Mouse (Mus musculus): ENCODE data around the gene Khk.
A peak's percentile ranks its signal among the peaks of the same experiment; 100 is the strongest.

Gene Khk

GRCm38 (mm10) chr5:30913060-30913841, 8.0 kb upstream of the Khk start, which contains the start of gene Emilin1:
Gene Emilin1 (plus strand): TSS chr5:30913402.
- peak; percentile 83 to 88 for DNase-seq (ENCODE audit: low spot score in 2 of 2)

- DNase-seq (ENCODE audit: low spot score in 2 of 2): no peak
Observed at GRCm38 (mm10) chr5:30914101-30914635, 7.1 kb upstream of the Khk start.

GRCm38 (mm10) chr5:30914849-30915248, 6.4 kb upstream of the Khk start:
- no peak for DNase-seq (ENCODE audit: low spot score in 2 of 2)

- DNase-seq (ENCODE audit: low spot score in 2 of 2): peak; percentile 42 to 47
Observed at GRCm38 (mm10) chr5:30915456-30915855, 5.8 kb upstream of the Khk start.

GRCm38 (mm10) chr5:30915974-30916433, 5.2 kb upstream of the Khk start:
- DNase-seq (ENCODE audit: low spot score in 2 of 2): peak; percentile 98 to 99

GRCm38 (mm10) chr5:30916841-30917240, 4.4 kb upstream of the Khk start:
- DNase-seq (ENCODE audit: low spot score in 2 of 2): no peak

GRCm38 (mm10) chr5:30917348-30917747, 3.9 kb upstream of the Khk start:
- DNase-seq (ENCODE audit: low spot score in 2 of 2): no peak

GRCm38 (mm10) chr5:30917891-30918670, 3.1 kb upstream of the Khk start:
- DNase-seq (ENCODE audit: low spot score in 2 of 2): no peak

- no peak for DNase-seq (ENCODE audit: low spot score in 2 of 2)
Observed at GRCm38 (mm10) chr5:30918691-30919090, 2.5 kb upstream of the Khk start.

- no peak for DNase-seq (ENCODE audit: low spot score in 2 of 2)
Observed at GRCm38 (mm10) chr5:30919831-30920614, 1.2 kb upstream of the Khk start.

GRCm38 (mm10) chr5:30920621-30921020, 610 bp upstream of the Khk start:
- DNase-seq (ENCODE audit: low spot score in 2 of 2): peak in 1 of 2 experiments; percentile 43

GRCm38 (mm10) chr5:30922581-30923041, 1.4 kb downstream of the Khk start:
- no peak for DNase-seq (ENCODE audit: low spot score in 2 of 2)

- no peak for DNase-seq (ENCODE audit: low spot score in 2 of 2)
Observed at GRCm38 (mm10) chr5:30923119-30923518, 1.9 kb downstream of the Khk start.

GRCm38 (mm10) chr5:30924614-30925013, 3.4 kb downstream of the Khk start:
- no peak for DNase-seq (ENCODE audit: low spot score in 2 of 2)

- no peak for DNase-seq (ENCODE audit: low spot score in 2 of 2)
Observed at GRCm38 (mm10) chr5:30925217-30925616, 4.0 kb downstream of the Khk start.

GRCm38 (mm10) chr5:30926073-30926472, 4.8 kb downstream of the Khk start:
- no peak for DNase-seq (ENCODE audit: low spot score in 2 of 2)

GRCm38 (mm10) chr5:30927945-30928529, 6.8 kb downstream of the Khk start:
- no peak for DNase-seq (ENCODE audit: low spot score in 2 of 2)

GRCm38 (mm10) chr5:30930121-30930520, 8.9 kb downstream of the Khk start:
- peak in 1 of 2 experiments; percentile 70 for DNase-seq (ENCODE audit: low spot score in 2 of 2)

- no peak for DNase-seq (ENCODE audit: low spot score in 2 of 2)
Observed at GRCm38 (mm10) chr5:30930846-30931245, 9.6 kb downstream of the Khk start.

- DNase-seq (ENCODE audit: low spot score in 2 of 2): no peak
Observed at GRCm38 (mm10) chr5:30931378-30931777, 10.1 kb downstream of the Khk start.

GRCm38 (mm10) chr5:30933705-30934104, 12.5 kb downstream of the Khk start:
- no peak for DNase-seq (ENCODE audit: low spot score in 2 of 2)

Measured in heart, adult 9 months (tissue).